Mouse (Mus musculus) cerebellum, adult 18-20 months (tissue): ENCODE data around the gene Tbc1d10b.
"Not testable (repeated sequence)": the region's sequence is repeated elsewhere in the genome, so short reads cannot be mapped to it uniquely, and the experiment has no call there.

Experiments used
- DNase-seq, 2 experiments: peaks; one replicate each; pipeline ENCODE4 v3.0.0; 2021

Tbc1d10b gene

GRCm38 (mm10) chr7:127196484-127196883 is 11.8 kb downstream of the Tbc1d10b start:
- DNase-seq, result no peak

- peak; percentile 93 to 98 for DNase-seq
These were observed 12.5 kb downstream of the Tbc1d10b start, which contains the start of gene Cd2bp2 for GRCm38 (mm10) chr7:127195544-127196295. Cd2bp2 (minus strand) TSS chr7:127196050.

GRCm38 (mm10) chr7:127194633-127195029 is 13.6 kb downstream of the Tbc1d10b start:
- DNase-seq, result no peak

- DNase-seq, result no peak
These were observed 14.1 kb downstream of the Tbc1d10b start for GRCm38 (mm10) chr7:127194011-127194632.

GRCm38 (mm10) chr7:127192989-127193388 is 15.3 kb downstream of the Tbc1d10b start:
- DNase-seq, result no peak

GRCm38 (mm10) chr7:127190672-127191071 is 17.6 kb downstream of the Tbc1d10b start:
- DNase-seq, result no peak

- DNase-seq, result no peak
These were observed 19.7 kb downstream of the Tbc1d10b start for GRCm38 (mm10) chr7:127188305-127189276.

GRCm38 (mm10) chr7:127187351-127187750 is 20.9 kb downstream of the Tbc1d10b start:
- DNase-seq, result no peak

GRCm38 (mm10) chr7:127185601-127186000 is 22.7 kb downstream of the Tbc1d10b start:
- no peak for DNase-seq

- no peak for DNase-seq
These were observed 23.5 kb downstream of the Tbc1d10b start for GRCm38 (mm10) chr7:127184720-127185119.

GRCm38 (mm10) chr7:127183828-127184227 is 24.4 kb downstream of the Tbc1d10b start:
- no peak for DNase-seq

GRCm38 (mm10) chr7:127183345-127183744 is 24.9 kb downstream of the Tbc1d10b start:
- DNase-seq, result no peak

GRCm38 (mm10) chr7:127181724-127182123 is 26.5 kb downstream of the Tbc1d10b start:
- not testable (repeated sequence) for DNase-seq

- DNase-seq, result no peak
These were observed 27.5 kb downstream of the Tbc1d10b start for GRCm38 (mm10) chr7:127180783-127181182.

GRCm38 (mm10) chr7:127176937-127177336 is 31.3 kb downstream of the Tbc1d10b start:
- DNase-seq, result no peak

GRCm38 (mm10) chr7:127166501-127166900 is 41.8 kb downstream of the Tbc1d10b start:
- DNase-seq, result no peak

GRCm38 (mm10) chr7:127165607-127166493 is 42.4 kb downstream of the Tbc1d10b start:
- DNase-seq, result no peak

GRCm38 (mm10) chr7:127164002-127164401 is 44.3 kb downstream of the Tbc1d10b start:
- no peak for DNase-seq

- no peak for DNase-seq
These were observed 45.7 kb downstream of the Tbc1d10b start for GRCm38 (mm10) chr7:127162546-127162945.

GRCm38 (mm10) chr7:127157548-127157947 is 50.7 kb downstream of the Tbc1d10b start:
- DNase-seq, result no peak

- DNase-seq, result no peak
These were observed 54.8 kb downstream of the Tbc1d10b start for GRCm38 (mm10) chr7:127153477-127153876.

- no peak for DNase-seq
These were observed 55.8 kb downstream of the Tbc1d10b start for GRCm38 (mm10) chr7:127152464-127152863.
